Mouse (Mus musculus) left cerebral cortex, postnatal 36 days (tissue): ENCODE results near the gene Spata16. TPM values are rescaled to one million over a fixed set of nuclear protein-coding genes. Genes with fewer than 3 reads are reported as not detected.
"Not testable (repeated sequence)": the region's sequence is repeated elsewhere in the genome, so short reads cannot be mapped to it uniquely, and the experiment has no call there.

Experiments used
- DNase-seq, 2 experiments: peaks; one replicate each; pipeline ENCODE4 v3.0.0; 2021 to 2022; ENCODE audit warnings: low spot score in 2 of 2, mixed read lengths in 1 of 2
- intact Hi-C: fragments of 180-260 bp; cut with DNase I; formaldehyde crosslinking; loops from one replicate; pipeline ENCODE4 v1.15.1; 2025
- total RNA-seq, 2 experiments: library from RNA; stranded (reverse); gene quantifications; 2 replicates each; pipeline ENCODE4 v1.2.3; 2021

Gene Spata16
- total RNA-seq = not detected

- no peak for DNase-seq
- intact Hi-C loops = no loop called here
Observed at GRCm38 (mm10) chr3:26637402-26637801, at the start of gene Spata16. Gene Spata16 (plus strand): TSS chr3:26637620.

- intact Hi-C loops = no loop called here
- DNase-seq = no peak
Observed at GRCm38 (mm10) chr3:26604861-26605260, 32.6 kb upstream of the Spata16 start.

GRCm38 (mm10) chr3:26608531-26608930 is 28.9 kb upstream of the Spata16 start:
- DNase-seq = no peak
- intact Hi-C loops = no loop called here

- DNase-seq = no peak
- intact Hi-C loops = no loop called here
Observed at GRCm38 (mm10) chr3:26639214-26639613, 1.8 kb downstream of the Spata16 start.

- intact Hi-C loops = no loop called here
- DNase-seq = no peak
Observed at GRCm38 (mm10) chr3:26639851-26640250, 2.4 kb downstream of the Spata16 start.

GRCm38 (mm10) chr3:26640321-26641075 is 3.1 kb downstream of the Spata16 start:
- DNase-seq = no peak
- intact Hi-C loops = no loop called here

- intact Hi-C loops = no loop called here
- DNase-seq = no peak
Observed at GRCm38 (mm10) chr3:26641351-26642249, 4.2 kb downstream of the Spata16 start.

GRCm38 (mm10) chr3:26644136-26644535 is 6.7 kb downstream of the Spata16 start:
- intact Hi-C loops = no loop called here

GRCm38 (mm10) chr3:26646834-26647233 is 9.4 kb downstream of the Spata16 start:
- no peak for DNase-seq
- intact Hi-C loops = no loop called here

More at GRCm38 (mm10) chr3:26644136-26644535, 6.7 kb downstream of the Spata16 start:
- DNase-seq = no peak

GRCm38 (mm10) chr3:26685832-26686231 is 48.4 kb downstream of the Spata16 start:
- no peak for DNase-seq
- intact Hi-C loops = loop anchor here (10.0 kb wide), 1 partner anchor 129 kb away; no protein-coding TSS in a partner anchor

GRCm38 (mm10) chr3:26709492-26709891 is 72.1 kb downstream of the Spata16 start:
- intact Hi-C loops, DNase-seq: not testable (repeated sequence)

GRCm38 (mm10) chr3:26727526-26727925 is 90.1 kb downstream of the Spata16 start:
- intact Hi-C loops = no loop called here
- no peak for DNase-seq

- DNase-seq = no peak
- intact Hi-C loops = no loop called here
Observed at GRCm38 (mm10) chr3:26750492-26750891, 113.1 kb downstream of the Spata16 start.

GRCm38 (mm10) chr3:26752441-26752840 is 115.0 kb downstream of the Spata16 start:
- intact Hi-C loops = no loop called here
- DNase-seq = no peak

- intact Hi-C loops = no loop called here
- no peak for DNase-seq
Observed at GRCm38 (mm10) chr3:26793334-26794101, 156.1 kb downstream of the Spata16 start.

GRCm38 (mm10) chr3:26795851-26796538 is 158.6 kb downstream of the Spata16 start:
- intact Hi-C loops = no loop called here
- no peak for DNase-seq

GRCm38 (mm10) chr3:26796954-26797353 is 159.5 kb downstream of the Spata16 start:
- intact Hi-C loops = no loop called here
- no peak for DNase-seq

- intact Hi-C loops = loop anchor here (10.0 kb wide), 1 partner anchor 130 kb away; no protein-coding TSS in a partner anchor
- no peak for DNase-seq
Observed at GRCm38 (mm10) chr3:26814307-26814706, 176.9 kb downstream of the Spata16 start.

GRCm38 (mm10) chr3:26815764-26816163 is 178.3 kb downstream of the Spata16 start:
- intact Hi-C loops = loop anchor here (10.0 kb wide), 1 partner anchor 131 kb away; no protein-coding TSS in a partner anchor
- no peak for DNase-seq
